Comparison of ENCODE assay signal across 18 mouse cellular contexts in the genomic region with DNA sequence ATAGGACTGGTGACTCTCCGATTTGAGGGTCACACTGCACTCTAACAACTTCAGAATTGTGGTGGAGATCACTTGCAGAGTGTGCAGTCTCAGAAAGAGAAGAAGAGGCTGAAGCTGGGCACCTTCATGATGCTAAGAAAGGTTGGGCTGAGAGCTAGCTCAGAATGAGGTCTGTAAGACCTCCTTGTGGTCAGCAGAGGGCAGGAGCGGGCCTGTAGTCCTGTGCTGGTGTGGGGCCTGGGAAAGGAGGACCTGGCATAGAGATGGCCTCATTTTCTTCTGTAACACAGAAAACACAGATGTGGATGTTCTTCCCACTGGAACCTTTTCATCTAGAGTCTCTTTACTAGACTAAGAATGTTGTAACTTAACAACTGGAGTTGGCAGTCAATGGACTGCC. TPM values are rescaled to one million over a fixed set of nuclear protein-coding genes. Genes with fewer than 3 reads are reported as not detected.
"Had no signal": no experiment of that assay in that cellular context is flagged by ENCODE, and none has a peak within 500 bp of the region (broad histone marks: within the 10 kb centered on the region; RNA-seq: fewer than 3 reads in every experiment).

No protein-coding gene starts in this region.

RNA-seq across cellular contexts. Expression of gene Ear1, which starts 2.5 kb away (rescaled TPM):
- total RNA-seq: layer of hippocampus, adult 18-20 months; layer of hippocampus, postnatal 14 days; left cerebral cortex, adult 8-10 months; left cerebral cortex, postnatal 14 days; left cerebral cortex, postnatal 4 days; midbrain, postnatal 0 days had no signal
- polyA plus RNA-seq: inflammation-experienced regulatory T-cells, adult 6 months; intestine, embryonic 16.5 days; kidney, embryonic 16.5 days; limb, embryonic 12.5 days; lung, embryonic 15.5 days; midbrain, embryonic 10.5 days; midbrain, embryonic 14.5 days; midbrain, postnatal 0 days; neural tube, embryonic 12.5 days had no signal

RNA-seq across cellular contexts. Expression of gene Ear10, which starts 45.6 kb away (rescaled TPM):
- total RNA-seq: layer of hippocampus, adult 18-20 months; layer of hippocampus, postnatal 14 days; left cerebral cortex, adult 8-10 months; left cerebral cortex, postnatal 14 days; left cerebral cortex, postnatal 4 days; midbrain, postnatal 0 days had no signal
- polyA plus RNA-seq: inflammation-experienced regulatory T-cells, adult 6 months; intestine, embryonic 16.5 days; kidney, embryonic 16.5 days; limb, embryonic 12.5 days; limb, embryonic 15.5 days; lung, embryonic 15.5 days; midbrain, embryonic 10.5 days; midbrain, embryonic 14.5 days; midbrain, postnatal 0 days; neural tube, embryonic 12.5 days; neural tube, embryonic 15.5 days; stomach, embryonic 15.5 days; thymus, postnatal 0 days had no signal

RNA-seq across cellular contexts. Expression of gene Gm8113, which starts 47.4 kb away (rescaled TPM):
- total RNA-seq: layer of hippocampus, adult 18-20 months had no signal
- polyA plus RNA-seq: inflammation-experienced regulatory T-cells, adult 6 months had no signal
